Mouse (Mus musculus) ES-Bruce4 (cell line): ENCODE data around the gene Myt1l. TPM values are rescaled to one million over a fixed set of nuclear protein-coding genes. Genes with fewer than 3 reads are reported as not detected.

Source experiments
- H3K27ac ChIP-seq: 2 replicates; pipeline ENCODE4 v1.5.1; 2012; ENCODE audit warnings: low read length, inconsistent platforms; ENCODE audit not compliant: insufficient read depth
- H3K27me3 ChIP-seq: 2 replicates; pipeline ENCODE4 v1.6.1; 2012; ENCODE audit warnings: mild to moderate bottlenecking, low read length, inconsistent platforms; ENCODE audit not compliant: control insufficient read depth, poor library complexity, insufficient read depth, severe bottlenecking
- H3K36me3 ChIP-seq: 2 replicates; pipeline ENCODE4 v1.6.1; 2012; ENCODE audit warnings: inconsistent platforms, mild to moderate bottlenecking, low read length, moderate library complexity; ENCODE audit not compliant: control insufficient read depth, poor library complexity, insufficient read depth, severe bottlenecking
- H3K4me1 ChIP-seq: one replicate; pipeline ENCODE4 v1.8.1; 2011; ENCODE audit warnings: low read length; ENCODE audit not compliant: control insufficient read depth, insufficient read depth
- H3K4me3 ChIP-seq: 2 replicates; pipeline ENCODE4 v1.5.1; 2011; ENCODE audit warnings: low read depth, mild to moderate bottlenecking, low read length
- H3K9ac ChIP-seq: 2 replicates; pipeline ENCODE4 v1.6.1; 2012; ENCODE audit warnings: low read depth, mild to moderate bottlenecking, inconsistent platforms; ENCODE audit not compliant: poor library complexity, severe bottlenecking
- H3K9me3 ChIP-seq: replicated peaks from 2 replicates; pipeline ENCODE4 v1.6.1; 2012; ENCODE audit warnings: mild to moderate bottlenecking, low read length, inconsistent platforms; ENCODE audit not compliant: control insufficient read depth, poor library complexity, insufficient read depth, severe bottlenecking
- CTCF ChIP-seq: IDR thresholded peaks from one replicate; pipeline ENCODE4 v1.8.1; 2011; ENCODE audit warnings: low read depth, low read length
- EP300 ChIP-seq: IDR thresholded peaks from 2 replicates; pipeline ENCODE4 v1.6.1; 2011; ENCODE audit warnings: low read depth, low read length; ENCODE audit not compliant: insufficient read depth
- POLR2A ChIP-seq: IDR thresholded peaks from one replicate; pipeline ENCODE4 v1.8.1; 2011; ENCODE audit warnings: low read length; ENCODE audit not compliant: insufficient read depth
- polyA plus RNA-seq: library from polyadenylated mRNA; stranded (reverse); fragments of >200 nt; gene quantifications from 2 replicates; pipeline ENCODE4 v1.2.4, GENCODE M21; 2011; ENCODE audit warnings: low read depth; ENCODE audit not compliant: missing spikeins, insufficient read depth, insufficient read length

Gene Myt1l
- polyA plus RNA-seq, 1 experiment, result not detected

DNA sequence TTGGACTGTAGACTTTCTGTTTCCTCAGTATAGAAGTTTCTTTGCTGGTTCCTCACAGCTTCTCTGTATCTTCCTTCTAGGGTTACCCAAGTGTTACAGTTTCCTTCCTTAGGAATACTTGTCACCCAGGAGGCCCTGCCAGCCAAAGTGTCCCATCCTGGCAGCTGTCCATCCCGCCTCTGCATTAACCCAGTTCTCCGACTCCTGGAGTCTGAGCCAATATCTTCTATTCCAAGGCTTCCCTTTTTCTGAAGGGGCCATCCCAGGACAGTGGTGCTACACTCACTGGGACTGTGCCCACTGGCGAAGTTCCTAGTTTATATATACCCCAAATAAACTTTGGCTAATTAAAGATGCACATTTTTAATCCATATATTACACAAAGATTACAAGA, 227.7 kb downstream of the Myt1l start:
- Histone ChIP-seq H3K9ac (no peak overlapping the region), H3K36me3 (no peaks in the 10 kb centered on the region), H3K27ac (no peak overlapping the region), H3K9me3 (no peaks in the 10 kb centered on the region), H3K4me1 (no peaks in the 10 kb centered on the region), H3K4me3 (no peak overlapping the region), H3K27me3 (no peaks in the 10 kb centered on the region)
- no peak for TF ChIP-seq EP300
- no peak for TF ChIP-seq CTCF
- no peak for TF ChIP-seq POLR2A

DNA sequence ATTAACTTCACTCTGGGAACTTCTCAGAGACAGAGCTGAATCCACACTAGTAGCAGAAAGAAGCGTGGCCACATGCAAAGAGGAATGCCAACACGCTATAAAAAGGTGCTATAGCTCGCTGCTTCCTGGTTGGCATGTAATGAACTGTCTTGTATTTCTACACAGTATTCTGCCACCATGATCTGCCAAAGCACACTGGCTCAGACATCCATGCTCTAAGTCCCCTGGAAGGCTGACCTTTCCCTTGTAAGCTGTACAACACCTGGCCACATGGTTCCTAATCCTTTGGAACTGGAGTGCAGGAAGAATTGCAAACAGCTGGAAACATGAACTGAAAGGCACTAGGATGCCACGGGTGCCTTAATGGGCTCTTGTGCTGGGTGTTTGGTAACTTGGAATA, 232.4 kb downstream of the Myt1l start:
- no peak for TF ChIP-seq POLR2A
- TF ChIP-seq EP300, result no peak
- Histone ChIP-seq H3K27me3 (no peaks in the 10 kb centered on the region), H3K9me3 (no peaks in the 10 kb centered on the region), H3K27ac (no peak overlapping the region), H3K9ac (no peak overlapping the region), H3K36me3 (no peaks in the 10 kb centered on the region), H3K4me1 (no peaks in the 10 kb centered on the region), H3K4me3 (no peak overlapping the region)

DNA sequence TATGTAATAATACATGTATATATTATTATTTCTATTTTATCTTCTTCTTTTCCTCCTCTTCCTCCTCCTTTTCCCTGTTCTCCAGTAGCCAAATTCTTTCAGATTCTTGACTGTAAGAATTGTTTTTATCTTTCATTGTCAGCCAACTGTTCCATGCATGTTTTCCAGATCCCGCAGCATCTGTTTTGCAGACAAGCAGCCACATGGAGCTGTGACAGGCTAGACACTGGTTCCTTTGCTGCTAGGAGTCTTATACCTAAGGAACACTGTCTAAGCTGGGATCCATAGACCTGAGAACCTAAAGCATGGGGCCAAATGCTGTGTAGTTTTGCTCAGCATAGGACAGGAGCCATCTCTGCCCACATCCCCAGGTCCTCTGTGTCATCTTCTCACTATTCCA, 238.0 kb downstream of the Myt1l start:
- no peaks in the 10 kb centered on the region for H3K27me3 ChIP-seq
- H3K9ac ChIP-seq, result no peak overlapping the region
- no peak for TF ChIP-seq EP300
- no peak for TF ChIP-seq CTCF
- no peak for TF ChIP-seq POLR2A
- no peak overlapping the region for H3K27ac ChIP-seq
- no peaks in the 10 kb centered on the region for H3K36me3 ChIP-seq
- no peaks in the 10 kb centered on the region for H3K9me3 ChIP-seq
- no peak overlapping the region for H3K4me3 ChIP-seq
- H3K4me1 ChIP-seq, result no peaks in the 10 kb centered on the region

DNA sequence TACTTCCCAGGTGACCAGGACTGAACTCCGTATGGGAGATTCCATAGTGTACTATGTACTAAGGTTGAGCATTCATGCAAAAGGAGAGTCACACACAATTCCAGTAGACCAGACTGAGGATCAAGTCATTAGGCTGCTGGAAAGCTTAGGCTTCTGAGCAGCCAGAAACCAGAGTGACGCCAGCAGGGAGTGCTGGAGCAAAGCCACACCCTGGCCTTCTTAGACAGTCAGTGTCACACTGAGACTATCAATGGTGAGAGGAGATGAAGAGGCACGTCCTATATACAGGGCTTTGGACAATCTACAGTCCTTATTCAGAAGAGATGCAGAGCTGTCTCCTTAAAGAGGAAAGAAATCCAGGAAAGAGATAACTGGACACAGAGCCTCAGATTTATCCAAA, 243.6 kb downstream of the Myt1l start:
- H3K4me1 ChIP-seq, result no peaks in the 10 kb centered on the region
- no peaks in the 10 kb centered on the region for H3K27me3 ChIP-seq
- H3K9ac ChIP-seq, result no peak overlapping the region
- no peaks in the 10 kb centered on the region for H3K36me3 ChIP-seq
- TF ChIP-seq CTCF, result no peak
- no peak overlapping the region for H3K4me3 ChIP-seq
- H3K27ac ChIP-seq, result no peak overlapping the region
- H3K9me3 ChIP-seq, result no peaks in the 10 kb centered on the region

DNA sequence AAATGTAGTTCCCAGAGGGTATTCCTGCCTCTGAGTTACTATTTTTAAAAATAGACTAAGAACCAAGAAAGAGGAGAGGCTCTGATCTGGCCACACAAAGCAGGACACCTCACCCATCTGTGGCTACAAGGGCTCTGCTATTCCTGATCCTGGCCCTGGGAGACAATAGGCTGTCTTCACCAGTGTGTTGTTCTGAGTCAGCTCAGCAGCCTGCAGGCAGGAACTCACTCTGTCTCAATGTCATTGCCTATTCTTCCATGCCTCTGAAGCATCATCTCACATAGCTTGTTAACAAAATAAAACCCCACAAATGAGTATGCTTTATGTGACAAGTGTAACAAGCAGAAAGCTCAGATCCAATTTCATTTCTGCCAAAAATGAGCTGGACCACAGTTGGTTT, 244.2 kb downstream of the Myt1l start:
- Histone ChIP-seq H3K36me3 (no peaks in the 10 kb centered on the region), H3K27me3 (no peaks in the 10 kb centered on the region), H3K4me3 (no peak overlapping the region)

DNA sequence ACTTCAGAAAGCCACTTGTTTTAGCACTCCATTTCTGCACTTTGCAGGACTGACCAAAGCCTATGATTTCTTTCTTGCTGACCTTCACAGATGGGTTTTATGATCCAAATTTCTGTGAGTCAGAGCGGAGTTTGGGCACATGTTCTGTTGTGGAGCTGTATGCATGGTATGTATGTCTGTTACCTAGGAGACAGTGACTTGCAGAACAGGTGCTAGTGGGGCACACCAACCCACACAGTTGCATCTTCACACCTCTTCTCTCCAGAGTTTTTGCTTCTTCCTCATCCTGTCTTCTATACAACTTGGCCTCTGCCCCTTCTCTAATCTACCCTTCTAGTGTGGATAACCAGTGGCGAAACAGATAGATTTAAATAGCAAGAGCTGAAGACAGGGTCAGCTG, 250.7 kb downstream of the Myt1l start:
- no peak overlapping the region for H3K4me3 ChIP-seq

More for the DNA sequence above, 244.2 kb downstream of the Myt1l start:
- Histone ChIP-seq H3K4me1 (no peaks in the 10 kb centered on the region), H3K9ac (no peak overlapping the region), H3K27ac (no peak overlapping the region), H3K9me3 (no peaks in the 10 kb centered on the region)
- no peak for TF ChIP-seq POLR2A

More for the DNA sequence above, 250.7 kb downstream of the Myt1l start:
- H3K9ac ChIP-seq, result no peak overlapping the region
- TF ChIP-seq POLR2A (no peak), CTCF (no peak), EP300 (no peak)
- H3K27me3 ChIP-seq, result no peaks in the 10 kb centered on the region
- no peaks in the 10 kb centered on the region for H3K9me3 ChIP-seq
- H3K36me3 ChIP-seq, result no peaks in the 10 kb centered on the region
- H3K4me1 ChIP-seq, result no peaks in the 10 kb centered on the region
- no peak overlapping the region for H3K27ac ChIP-seq
